Mouse (Mus musculus) right cerebral cortex, adult 18-20 months (tissue): ENCODE measurements around the gene Ank2.
A peak's percentile ranks its signal among the peaks of the same experiment; 100 is the strongest.

ENCODE experiments used
- DNase-seq: peaks from one replicate; pipeline ENCODE4 v3.0.0; 2022; ENCODE audit warnings: mixed read lengths

Gene Ank2

DNA sequence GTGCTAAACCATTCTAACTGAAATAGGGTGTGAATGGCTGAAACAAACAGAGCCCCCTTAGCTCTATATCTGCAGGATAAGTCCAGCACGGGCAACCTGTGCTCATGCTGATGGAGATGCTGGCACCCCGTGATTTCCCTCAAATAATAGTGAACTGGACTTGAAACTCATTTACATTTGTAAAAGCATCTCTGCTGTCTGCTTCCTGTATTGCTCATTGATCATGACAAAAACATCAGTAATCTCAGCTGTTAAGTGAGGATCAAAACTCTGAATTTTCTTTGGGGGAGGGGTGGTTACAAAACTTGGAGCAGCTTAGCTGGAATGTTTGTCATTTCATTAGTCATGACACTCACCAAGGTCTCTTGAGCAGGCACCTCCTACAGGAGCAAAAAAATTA lies 533.4 kb downstream of the Ank2 start:
- no peak for DNase-seq

DNA sequence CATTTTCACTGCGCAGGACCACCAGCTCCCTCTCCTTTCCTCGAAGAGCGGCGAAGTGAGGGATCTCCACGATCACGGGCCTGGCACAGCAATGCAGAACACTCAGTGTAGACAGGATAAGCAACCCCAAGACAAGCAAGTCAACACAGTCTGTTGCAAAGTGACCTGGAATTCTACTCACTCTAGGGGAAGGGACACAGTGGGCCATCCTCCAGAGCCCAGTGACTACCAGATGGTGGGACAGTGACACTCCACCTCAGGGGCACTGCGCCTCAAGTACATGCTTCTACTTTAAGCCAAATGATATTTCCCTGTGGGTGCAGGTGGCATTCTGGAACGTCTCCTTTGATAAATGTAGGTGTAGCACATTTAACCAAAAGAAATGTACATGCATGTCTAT lies 536.8 kb downstream of the Ank2 start:
- DNase-seq = no peak

DNA sequence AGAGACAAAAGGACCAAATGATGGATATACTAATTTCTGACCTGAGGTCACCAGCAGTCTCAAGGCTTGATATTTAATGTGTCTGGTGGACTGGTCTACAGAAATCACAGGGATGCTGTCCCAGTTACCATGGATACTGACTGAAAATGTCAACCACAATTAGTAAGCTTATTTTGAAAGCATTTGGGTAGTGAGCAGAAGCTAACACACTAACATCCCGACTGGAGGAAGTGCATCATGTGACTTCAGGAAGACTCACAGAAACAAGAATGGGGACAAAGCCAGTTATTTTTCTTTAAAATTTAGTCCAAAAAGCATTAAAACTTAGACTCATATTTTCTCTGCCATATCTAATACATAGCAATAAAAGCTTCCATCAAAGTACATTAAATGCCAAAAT lies 546.5 kb downstream of the Ank2 start:
- no peak for DNase-seq

DNA sequence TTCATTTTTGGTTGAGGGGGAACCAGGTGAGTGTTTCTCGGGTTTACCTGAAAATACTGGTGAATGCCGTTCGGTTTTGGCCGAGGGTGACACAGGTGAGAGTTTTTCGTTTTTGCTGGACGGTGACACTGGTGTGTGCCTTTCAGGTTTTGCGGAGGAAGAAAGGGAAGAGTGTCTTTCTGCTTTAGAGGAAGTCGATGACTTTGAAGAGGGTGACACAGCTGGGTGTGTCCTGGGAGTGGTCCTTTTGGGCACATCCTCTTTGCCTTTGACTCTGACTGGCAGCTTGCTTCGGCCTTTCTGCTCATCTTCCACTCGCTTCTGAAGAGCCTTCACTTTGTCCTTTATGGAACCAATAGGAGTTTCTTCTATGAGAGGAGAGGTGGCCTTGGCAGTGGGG lies 552.6 kb downstream of the Ank2 start:
- no peak for DNase-seq

DNA sequence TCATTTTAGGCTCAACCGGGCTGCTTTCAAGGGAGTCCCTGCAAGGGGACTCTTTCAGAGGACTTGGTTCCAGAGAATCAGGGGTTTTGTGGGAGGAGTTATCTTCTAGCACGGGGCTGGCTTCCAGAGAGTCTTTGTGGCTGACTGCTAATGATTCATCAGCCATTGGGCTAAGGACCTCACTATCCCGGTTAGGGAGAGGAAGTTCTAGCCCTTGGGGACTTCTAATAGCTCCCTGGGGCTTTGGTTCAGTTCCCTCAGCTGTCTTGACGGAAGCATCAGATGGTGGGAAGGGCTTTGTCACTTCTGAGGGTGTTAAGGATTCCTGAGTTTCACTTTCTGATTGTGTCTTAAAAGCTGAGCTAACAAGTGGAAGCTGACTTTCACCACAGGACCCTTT lies 554.3 kb downstream of the Ank2 start:
- DNase-seq = no peak

DNA sequence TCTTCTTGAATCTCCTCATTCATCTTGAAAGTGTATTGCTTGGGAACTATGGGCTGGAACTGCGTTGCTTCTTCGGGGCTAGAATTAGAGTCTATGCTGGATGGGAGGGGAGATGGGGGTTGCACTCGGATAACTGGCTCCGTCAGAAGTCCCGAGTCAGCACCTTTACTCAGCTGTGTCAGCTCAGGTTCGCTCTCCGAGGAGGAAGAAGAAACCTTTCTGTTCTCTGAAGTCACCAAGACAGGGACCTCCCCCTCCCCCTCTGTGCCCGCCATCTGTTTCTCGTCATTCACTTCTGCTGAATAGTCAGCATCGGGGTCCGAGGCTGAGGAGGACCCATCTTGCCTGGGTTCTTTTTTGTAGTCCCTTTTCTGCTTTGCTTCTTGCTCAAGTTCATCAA lies 555.1 kb downstream of the Ank2 start:
- DNase-seq = no peak

- DNase-seq = no peak
Measured at GRCm38 (mm10) chr3:126940452-126940851, 558.7 kb downstream of the Ank2 start.

- no peak for DNase-seq
Measured at GRCm38 (mm10) chr3:126931884-126932506, 567.2 kb downstream of the Ank2 start.

DNA sequence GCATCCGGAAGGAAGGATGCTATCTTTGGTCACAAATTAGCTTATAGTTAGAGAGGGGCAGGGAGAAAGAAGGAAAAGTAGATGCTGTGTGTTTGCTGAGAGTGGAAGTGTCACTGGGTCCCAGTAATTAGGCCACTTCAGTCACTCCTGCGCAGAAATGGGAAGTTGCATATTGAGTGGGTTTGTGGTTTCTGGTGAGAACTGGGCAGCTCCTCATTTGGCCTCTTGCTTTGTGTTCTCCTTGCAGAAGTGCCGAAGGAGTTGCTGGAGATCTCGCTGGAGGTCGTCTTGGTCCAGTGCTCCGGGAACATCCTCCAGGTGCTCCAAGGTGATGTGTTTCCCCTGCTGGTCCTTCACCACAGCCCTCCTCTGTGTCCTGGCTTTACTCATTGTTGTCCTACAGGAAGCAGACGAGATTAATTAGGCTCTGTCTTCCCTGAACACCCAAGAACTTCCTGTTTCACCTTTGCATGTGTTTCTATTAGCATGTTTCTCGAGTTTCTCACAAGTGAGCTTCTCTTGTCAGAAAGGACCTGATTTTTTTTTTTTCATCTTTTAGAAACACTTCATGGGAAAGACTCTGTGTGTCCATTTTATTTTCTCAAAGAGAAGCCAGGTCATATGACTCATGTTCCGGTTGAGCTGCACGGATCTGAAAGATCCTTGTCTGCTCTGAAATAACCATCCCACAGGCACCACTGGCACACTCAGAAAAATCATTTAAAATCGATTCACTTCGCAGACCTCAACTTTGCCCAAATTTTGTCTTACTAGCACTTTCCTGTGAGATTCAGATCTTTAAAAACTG lies 575.4 kb downstream of the Ank2 start:
- no peak for DNase-seq

GRCm38 (mm10) chr3:126921941-126922340 lies 577.2 kb downstream of the Ank2 start:
- DNase-seq = no peak

- no peak for DNase-seq
Measured at GRCm38 (mm10) chr3:126920296-126920695, 578.9 kb downstream of the Ank2 start.

DNA sequence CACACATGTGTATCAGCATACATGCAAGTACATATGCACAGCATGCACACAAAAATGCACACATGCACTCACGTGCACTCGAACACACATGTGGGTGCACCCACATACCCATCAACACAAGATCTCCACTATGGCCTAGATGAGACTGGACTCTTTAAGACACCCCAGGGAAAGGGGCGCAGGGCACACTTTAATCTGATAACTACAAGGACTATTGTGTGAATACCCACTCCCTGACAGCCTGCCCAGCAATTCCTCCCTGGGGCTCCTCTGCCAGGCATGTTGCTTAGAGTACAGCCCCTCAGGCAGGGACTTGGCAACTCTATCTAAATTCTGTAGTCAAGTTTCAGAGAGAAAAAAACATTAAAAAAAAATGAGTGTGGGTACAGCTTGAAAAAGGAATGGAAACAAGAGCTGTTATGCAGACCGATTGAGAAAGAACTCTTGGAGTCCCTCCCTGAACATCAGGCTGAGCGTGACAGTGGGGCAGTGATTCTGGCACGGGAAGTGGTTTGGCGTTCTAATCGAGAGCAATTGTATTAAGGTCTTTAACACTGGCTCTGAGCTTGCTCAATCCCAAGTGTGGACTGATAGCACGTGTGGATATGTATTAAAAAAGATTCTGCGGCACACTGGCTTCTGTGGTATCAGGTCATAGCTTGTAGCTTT lies 580.2 kb downstream of the Ank2 start:
- no peak for DNase-seq

DNA sequence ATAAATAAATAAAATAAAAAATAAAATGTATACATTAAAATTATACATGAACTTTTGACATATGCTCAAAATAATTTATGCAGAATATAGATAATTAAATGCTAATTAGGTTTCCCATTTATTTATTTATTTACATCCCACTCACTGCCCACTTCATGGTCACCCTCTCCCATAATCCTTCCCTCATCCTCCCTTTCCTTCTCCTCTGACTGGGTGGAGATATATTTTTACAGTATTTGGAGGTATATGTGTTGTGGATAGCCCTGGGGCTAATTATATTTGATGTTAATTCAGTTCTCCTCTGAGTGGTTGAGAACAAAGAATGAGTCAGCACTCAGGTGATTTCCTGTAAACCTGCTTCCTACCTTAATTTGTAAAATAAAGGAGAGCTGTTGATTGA lies 582.8 kb downstream of the Ank2 start:
- DNase-seq = no peak

- DNase-seq = peak; percentile 35
Measured at GRCm38 (mm10) chr3:126903543-126903942, 595.6 kb downstream of the Ank2 start.

- DNase-seq = no peak
Measured at GRCm38 (mm10) chr3:126886644-126887043, 612.5 kb downstream of the Ank2 start.

GRCm38 (mm10) chr3:126886090-126886489 lies 613.1 kb downstream of the Ank2 start:
- DNase-seq = no peak

DNA sequence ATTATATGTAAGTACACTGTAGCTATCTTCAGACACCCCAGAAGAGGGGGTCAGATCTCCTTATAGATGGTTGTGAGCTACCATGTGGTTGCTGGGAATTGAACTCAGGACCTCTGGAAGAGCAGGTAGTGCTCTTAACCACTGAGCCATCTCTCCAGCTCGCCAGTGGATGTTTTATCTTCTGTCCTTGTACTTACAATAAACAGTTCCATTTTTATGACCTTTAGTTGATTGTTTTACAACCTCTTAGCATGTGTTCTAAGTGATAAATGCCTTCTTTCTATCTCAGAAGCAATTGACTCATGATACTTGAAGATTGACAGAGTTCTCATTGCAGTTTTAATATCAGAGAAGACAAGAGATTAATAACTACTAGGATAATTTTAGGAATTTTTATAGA lies 620.9 kb downstream of the Ank2 start:
- no peak for DNase-seq
